Mouse (Mus musculus) cerebellum, adult 18-20 months (tissue): ENCODE data around the gene Vav2.
A peak's percentile ranks its signal among the peaks of the same experiment; 100 is the strongest.

Experiments
- DNase-seq, 2 experiments: peaks; one replicate each; pipeline ENCODE4 v3.0.0; 2021

Gene Vav2

DNA sequence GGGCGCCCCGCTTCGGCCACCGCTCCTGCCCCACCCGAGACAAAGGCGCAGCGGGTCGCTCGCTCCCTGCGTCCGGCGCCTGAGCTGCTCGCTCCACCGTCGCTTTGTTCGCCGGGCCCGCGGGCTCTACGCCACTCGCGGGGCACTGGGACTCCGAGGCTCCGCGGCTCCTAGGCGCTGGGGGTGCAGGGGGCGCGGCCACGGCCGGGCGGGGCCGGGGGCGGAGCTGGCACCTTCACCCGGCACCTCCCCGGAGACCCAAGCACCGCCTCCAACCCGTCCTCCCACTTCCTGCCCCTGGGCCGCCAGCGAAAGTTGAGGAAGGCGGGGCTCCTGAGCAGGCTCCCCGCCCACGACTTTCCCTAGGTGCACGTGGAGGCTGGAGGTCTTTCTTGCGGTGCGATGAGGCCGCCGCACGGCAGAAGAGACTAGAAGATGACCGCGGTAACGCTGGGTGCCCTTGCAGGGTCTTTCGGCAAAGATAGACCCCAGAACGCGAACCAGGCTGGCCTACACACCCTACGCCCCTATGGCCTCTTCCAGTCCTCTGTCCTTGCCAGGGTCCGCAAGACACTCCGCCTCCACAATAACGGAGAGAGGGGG is at the start of gene Vav2:
Gene Vav2, minus strand, starts transcription at position 179 of the 603 bp plus-strand sequence.
- peak; percentile 70 to 72 for DNase-seq

- peak; percentile 92 to 97 for DNase-seq
Measured at GRCm38 (mm10) chr2:27475495-27476302, 48.9 kb upstream of the Vav2 start.

- DNase-seq: peak in 1 of 2 experiments; percentile 48
Measured at GRCm38 (mm10) chr2:27474621-27475484, 48.0 kb upstream of the Vav2 start.

DNA sequence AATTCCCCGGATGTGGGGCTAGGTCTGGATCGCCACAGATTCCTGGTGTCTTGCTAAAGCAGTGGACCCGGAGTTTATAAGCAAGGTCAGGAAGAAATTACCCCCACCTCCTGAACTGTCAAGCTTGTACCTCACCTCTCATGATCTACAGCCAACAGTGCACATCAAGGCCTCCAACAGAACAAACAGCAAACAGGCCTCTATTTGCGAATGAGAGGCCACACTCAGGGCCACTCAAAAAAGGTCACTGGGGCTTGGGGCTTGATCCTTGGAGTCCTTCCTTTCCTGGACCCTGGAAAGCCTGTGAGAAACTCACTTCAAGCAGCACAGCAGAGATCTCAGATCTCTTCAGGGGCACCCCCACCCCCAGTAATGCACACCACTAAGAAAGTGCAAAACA is 47.1 kb upstream of the Vav2 start:
- DNase-seq: no peak

- no peak for DNase-seq
Measured at GRCm38 (mm10) chr2:27473061-27473765, 46.4 kb upstream of the Vav2 start.

GRCm38 (mm10) chr2:27471170-27471584 is 44.3 kb upstream of the Vav2 start:
- DNase-seq: no peak

DNA sequence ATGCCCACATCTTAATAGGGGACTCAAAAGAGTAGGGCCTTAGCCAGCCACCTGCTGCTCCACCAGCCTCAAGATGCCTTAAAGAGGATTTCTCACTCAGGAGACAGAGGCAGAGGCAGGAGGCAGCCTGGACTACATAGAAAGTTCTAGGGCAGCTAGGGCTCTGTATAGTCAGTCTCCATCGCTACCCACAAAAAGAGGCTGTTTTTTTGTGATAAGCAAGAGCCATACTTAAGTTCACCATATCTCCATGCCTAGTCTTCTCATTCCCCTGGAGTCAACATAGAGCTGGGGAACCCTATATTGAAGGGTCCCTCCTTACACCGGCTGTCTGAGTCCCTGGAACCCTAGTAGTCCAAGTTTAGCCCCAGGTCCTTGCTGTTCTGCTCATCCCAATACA is 43.7 kb upstream of the Vav2 start:
- no peak for DNase-seq

DNA sequence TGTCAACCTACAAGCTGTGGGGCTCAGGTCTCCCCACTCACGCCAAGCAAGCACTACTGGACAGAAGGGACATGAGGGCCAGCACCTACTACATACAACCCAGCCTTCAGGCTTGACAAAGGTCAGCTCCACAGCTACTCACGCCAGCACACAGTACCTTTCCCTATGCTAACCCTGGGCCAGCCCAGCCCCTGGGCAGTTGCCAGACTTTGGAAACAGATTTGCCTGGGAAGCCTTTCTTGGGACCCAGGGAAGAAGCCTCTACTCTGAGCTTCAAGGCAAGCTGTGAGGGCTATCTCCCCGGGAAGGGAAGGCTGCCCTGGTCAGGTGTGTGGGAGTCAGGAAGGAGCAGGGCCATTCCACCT is 43.1 kb upstream of the Vav2 start:
- DNase-seq: no peak

DNA sequence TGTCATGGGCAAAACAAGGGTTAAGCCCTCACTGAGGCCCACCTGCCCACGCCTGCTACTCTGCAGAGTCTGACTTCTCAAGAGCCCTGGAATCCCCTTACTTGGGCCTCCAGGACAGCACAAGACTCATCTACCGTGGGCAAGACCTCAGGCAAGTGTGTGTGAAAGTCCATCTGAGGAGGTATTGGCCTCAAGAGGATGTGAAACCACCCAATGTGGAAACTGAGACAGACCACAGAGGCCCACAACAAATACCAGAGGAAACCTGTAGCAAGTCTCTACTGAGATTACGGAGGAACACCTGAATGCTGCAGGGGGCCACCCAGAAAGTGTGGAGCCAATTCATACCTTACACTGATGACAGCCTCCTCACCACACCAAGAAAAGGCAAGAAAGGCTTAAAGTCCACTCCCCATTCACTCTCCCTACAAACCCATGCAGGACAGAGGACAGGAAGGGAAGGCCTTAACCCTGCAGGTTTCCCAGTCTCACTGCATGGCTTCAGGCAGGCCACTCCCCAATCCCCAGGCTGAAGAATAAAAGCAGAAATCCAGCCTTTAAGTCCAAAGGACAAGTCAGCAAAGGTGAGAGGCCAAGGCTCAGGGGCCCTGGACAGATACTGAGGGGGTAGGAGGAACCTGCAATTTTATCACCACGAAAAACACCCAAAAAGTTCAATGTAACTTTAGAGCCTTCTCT is 42.6 kb upstream of the Vav2 start:
- DNase-seq: no peak

- DNase-seq: no peak
Measured at GRCm38 (mm10) chr2:27462901-27463300, 36.1 kb upstream of the Vav2 start.

DNA sequence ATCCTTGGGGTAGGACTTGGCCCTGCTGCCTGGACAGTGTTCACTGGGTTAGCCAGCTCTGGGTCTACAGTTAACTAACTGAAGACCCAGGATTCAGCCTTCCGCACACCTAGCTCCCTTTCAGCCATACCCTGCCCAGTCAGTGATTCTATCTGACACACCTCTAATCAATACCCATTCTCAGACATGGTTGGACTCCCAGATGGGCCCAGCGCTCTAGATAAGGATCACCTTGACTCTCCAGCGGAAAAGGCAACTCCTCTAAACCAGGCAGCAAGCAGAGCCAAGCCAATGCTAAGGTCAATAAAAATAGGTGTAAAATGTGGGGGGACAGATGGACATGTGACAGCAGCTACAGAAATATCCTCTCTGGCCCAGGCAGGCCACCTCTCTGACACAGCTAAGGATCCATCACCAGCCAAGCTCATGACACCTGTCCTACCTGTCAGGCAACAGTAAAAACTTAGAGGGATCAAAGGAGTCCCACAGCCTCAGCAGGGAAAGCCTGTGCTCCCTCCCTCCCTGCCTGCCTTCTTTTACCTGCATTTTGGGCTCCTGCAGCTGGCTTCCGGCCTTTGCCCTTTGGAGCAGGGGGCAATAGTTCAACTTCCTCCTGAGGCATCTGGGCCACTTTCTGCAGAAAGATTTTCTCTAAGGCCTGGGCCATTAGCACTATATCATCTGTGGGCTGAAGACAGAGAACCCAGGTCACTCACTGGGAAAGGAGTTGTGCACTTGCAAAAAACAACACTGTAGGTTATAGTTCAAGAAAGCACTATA is 35.2 kb upstream of the Vav2 start:
- no peak for DNase-seq

- DNase-seq: no peak
Measured at GRCm38 (mm10) chr2:27460651-27461050, 33.8 kb upstream of the Vav2 start.

DNA sequence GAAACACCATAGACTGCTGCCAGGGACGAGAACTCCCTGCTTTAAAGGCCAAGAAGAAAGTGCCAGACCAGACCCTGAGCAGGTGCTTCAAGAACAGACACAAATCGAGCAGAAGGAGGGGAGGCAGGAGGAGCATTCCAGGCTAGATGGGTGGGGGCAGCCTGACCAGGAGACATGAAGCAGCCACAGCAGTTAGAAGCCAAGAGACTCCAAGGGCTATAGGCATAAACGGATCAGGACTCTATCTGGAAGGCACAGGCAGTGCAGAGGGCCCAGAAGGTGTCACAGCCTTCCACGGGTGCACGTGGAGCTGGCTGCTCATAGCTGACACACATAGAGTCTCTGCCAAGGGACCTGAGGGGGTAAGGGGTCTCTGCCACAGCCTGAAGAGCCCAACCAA is 33.3 kb upstream of the Vav2 start:
- DNase-seq: no peak

DNA sequence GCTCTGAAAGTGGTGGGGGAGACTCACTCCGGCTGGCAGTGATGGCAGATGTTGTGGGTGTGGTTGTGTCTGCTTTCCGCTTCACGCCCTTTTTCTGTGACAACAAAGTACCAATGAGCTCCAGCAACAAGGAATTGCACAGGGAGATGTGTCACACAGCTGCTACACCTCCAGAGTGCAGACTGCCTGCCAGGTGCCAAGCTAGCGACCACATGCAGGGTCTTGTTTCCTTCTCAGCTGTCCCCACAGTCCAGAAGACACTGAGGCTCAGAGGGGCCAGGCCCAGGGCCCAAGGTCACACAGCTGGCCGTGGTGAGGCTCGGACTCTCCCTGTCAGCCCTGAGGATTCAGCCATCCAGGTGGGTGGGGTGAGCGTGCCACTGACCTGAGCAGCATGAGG is 32.9 kb upstream of the Vav2 start:
- DNase-seq: no peak

DNA sequence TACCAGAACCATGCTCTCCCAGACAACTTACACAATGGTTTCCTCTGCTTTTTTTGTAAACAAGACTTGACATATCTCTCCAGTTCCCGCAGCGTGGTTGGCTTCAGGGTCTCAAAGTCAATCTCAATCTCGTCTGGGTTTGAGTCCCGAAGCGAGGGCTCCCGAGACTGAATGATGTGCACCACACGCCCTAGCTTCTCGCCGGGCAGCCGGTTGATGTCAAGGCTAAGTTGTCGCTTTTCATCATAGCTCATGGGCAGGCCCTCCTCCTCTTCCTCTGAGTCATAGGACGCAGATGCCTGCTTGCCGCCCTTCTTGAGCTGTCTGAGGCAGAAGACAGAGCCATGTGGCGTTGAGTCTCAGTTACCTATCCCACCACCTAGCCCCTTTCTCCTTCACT is 23.4 kb upstream of the Vav2 start:
- DNase-seq: no peak

GRCm38 (mm10) chr2:27447782-27448181 is 20.9 kb upstream of the Vav2 start:
- no peak for DNase-seq

- no peak for DNase-seq
Measured at GRCm38 (mm10) chr2:27446812-27447211, 20.0 kb upstream of the Vav2 start.

DNA sequence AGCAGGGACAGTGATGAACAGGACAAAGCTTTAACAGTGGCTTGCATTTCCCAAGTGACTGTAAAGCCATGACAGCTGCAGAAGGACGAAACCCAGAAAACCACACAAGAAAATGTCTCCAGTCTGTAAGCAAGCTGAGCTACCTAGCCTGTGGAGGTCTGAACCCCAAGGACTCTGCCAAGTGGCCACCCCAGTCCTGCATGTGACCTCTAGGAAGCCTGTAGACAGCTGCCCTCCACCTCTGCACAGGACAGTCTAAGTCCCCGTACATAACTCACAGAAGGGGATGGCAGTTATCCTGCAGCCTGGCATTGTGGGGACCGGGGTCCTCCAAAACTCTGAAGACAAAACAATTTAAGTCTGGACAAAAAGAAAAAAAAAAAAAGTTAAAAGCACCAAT is 19.1 kb upstream of the Vav2 start:
- no peak for DNase-seq

DNA sequence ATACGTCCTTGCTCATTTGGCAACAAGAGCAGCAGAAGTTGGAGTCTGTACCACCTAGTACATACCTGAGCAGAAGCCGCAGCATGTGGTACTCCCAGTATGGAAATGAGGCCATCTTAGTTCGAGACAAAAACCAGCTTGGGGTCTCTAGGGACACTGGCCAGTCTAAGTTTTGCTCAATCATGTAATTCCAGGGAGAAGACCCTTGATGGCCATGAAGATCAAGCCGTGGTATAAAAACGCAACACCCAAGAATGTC is 16.5 kb upstream of the Vav2 start:
- no peak for DNase-seq

DNA sequence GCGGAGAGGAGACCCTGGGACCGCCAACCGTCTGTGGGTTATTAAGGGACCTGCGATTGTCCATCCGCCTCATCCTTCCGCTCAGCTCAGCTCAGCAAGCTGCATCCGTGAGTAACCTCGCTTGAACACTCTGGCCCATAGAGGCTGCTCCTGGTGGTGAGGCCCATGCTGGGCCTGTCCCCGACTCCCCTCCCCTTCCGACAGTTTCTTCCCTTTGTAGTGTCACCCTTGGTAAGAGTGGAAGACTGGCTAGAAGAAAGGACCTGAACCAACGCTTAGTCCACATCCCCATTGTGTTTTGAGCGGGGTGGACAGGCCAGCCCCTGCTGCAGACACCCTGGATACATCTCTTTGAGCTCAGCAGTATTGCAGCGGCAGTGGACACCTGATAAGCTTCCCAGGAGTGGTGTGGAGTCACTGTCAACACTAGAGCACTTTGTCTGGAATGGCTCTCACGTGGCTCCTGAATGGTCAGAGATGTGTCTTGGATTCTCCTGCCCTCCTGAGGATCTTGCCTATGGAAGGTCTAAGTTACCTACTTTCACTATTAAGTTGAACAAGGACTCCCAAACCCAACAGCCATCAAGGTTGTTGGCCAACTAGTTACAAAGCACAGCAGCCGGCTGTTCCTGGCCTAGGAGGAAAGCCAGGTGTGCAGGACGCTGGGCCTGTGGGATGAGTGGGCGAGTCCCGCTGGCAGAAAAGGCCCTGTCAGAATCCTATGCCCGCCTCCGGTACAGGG is 16.0 kb upstream of the Vav2 start:
- DNase-seq: peak in 1 of 2 experiments; percentile 27
